Mouse (Mus musculus): ENCODE results near the gene Olfr20. TPM values are rescaled to one million over a fixed set of nuclear protein-coding genes. Genes with fewer than 3 reads are reported as not detected.

Gene Olfr20
- total RNA-seq (2012; rRNA removed) (not detected in 2 replicates), total RNA-seq (2014; rRNA removed) (not detected in 2 replicates), polyA plus RNA-seq (2012; ENCODE audit: insufficient read length, low read depth) (not detected in 2 replicates)

- Histone ChIP-seq H3K4me1 (ENCODE audit: control insufficient read depth in 1 of 2, insufficient read depth in 2 of 2) (no peaks in the 10 kb centered on the region), H3K9ac (ENCODE audit: insufficient read depth, low read depth) (no peak within 1 kb of the TSS), H3K9me3 (replicated peaks; ENCODE audit: low read length) (no peaks in the 10 kb centered on the region), H3K4me3 (replicated peaks in 1 of 3; ENCODE audit: low read depth in 2 of 3, low read length in 2 of 3, poor library complexity in 1 of 3) (no peak within 1 kb of the TSS), H3K27ac (ENCODE audit: insufficient read depth, low read depth) (no peak within 1 kb of the TSS), H3K36me3 (replicated peaks in 1 of 2; ENCODE audit: control insufficient read depth in 1 of 2, insufficient read depth in 1 of 2, low read length in 1 of 2) (no peaks in the 10 kb centered on the region), H3K27me3 (replicated peaks) (peaks cover 66% of the 10 kb centered on the region), H3K79me2 (replicated peaks; ENCODE audit: control insufficient read depth, extremely low read depth, insufficient read depth, poor library complexity, severe bottlenecking) (no peaks in the 10 kb centered on the region), H3K4me2 (ENCODE audit: insufficient read depth, low read depth, poor library complexity, severe bottlenecking) (no peak within 1 kb of the TSS)
- TF ChIP-seq MXI1 (IDR thresholded peaks at IDR 0.05; ENCODE audit: low read depth, low read length), result no peak
- TF ChIP-seq ETS1 (conservative IDR thresholded peaks at IDR 0.05; ENCODE audit: low read depth, low read length), result no peak
- TF ChIP-seq RCOR1 (conservative IDR thresholded peaks at IDR 0.05; ENCODE audit: low read depth, low read length), result no peak
- no peak for TF ChIP-seq MAFK (IDR thresholded peaks at IDR 0.05; ENCODE audit: insufficient replicate concordance, low read length)
- TF ChIP-seq UBTF (IDR thresholded peaks at IDR 0.05; ENCODE audit: low read depth, low read length), result no peak
- no peak for TF ChIP-seq MYC (IDR thresholded peaks at IDR 0.05; ENCODE audit: low read depth, low read length)
- TF ChIP-seq ZKSCAN1 (IDR thresholded peaks at IDR 0.05; ENCODE audit: borderline replicate concordance, low read depth, low read length), result no peak
- TF ChIP-seq JUN (IDR thresholded peaks at IDR 0.05; ENCODE audit: insufficient read depth, low read depth, low read length), result no peak
- TF ChIP-seq EP300 (IDR thresholded peaks at IDR 0.05; ENCODE audit: low read length), result no peak
- no peak for TF ChIP-seq GABPA (IDR thresholded peaks at IDR 0.05; ENCODE audit: insufficient replicate concordance, low read depth, low read length)
- in situ Hi-C loops (cut with MboI; ENCODE audit: low pct_ligation_motif_present, low pct_unique_long_range_greater_than_20kb, low sequenced_read_pairs) (no loop called here), dilution Hi-C loops (cut with MboI; ENCODE audit: extremely low pct_ligation_motif_present, extremely low pct_unique_long_range_greater_than_20kb, low sequenced_read_pairs) (no loop called here)
- DNase-seq (ENCODE audit: extremely low read depth), result no peak
Measured at GRCm38 (mm10) chr11:73350483-73350882, at the start of gene Olfr20. TSS of gene Olfr20 (plus strand) at chr11:73350783.

DNA sequence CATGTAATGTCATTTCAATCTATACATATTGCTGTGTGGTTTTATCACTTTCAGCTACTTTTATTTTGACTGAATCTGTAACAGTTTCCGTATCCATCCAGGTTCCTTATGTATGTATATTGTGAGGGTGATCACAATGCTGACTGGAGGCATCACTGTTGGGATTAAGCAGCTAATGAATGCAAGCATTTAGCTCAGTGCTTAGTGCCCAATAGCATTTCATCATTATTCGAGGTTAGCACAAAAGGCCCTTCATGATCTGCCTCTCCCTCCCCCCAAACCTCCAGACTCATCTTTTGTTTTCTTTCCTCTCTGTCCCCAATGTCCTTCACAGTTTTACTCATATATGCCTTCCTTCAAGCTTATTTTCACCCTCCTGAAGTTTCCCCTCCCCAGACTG lies 47.5 kb upstream of the Olfr20 start:
- Histone ChIP-seq H3K79me2 (replicated peaks; ENCODE audit: control insufficient read depth, extremely low read depth, insufficient read depth, poor library complexity, severe bottlenecking) (no peaks in the 10 kb centered on the region), H3K4me3 (replicated peaks in 1 of 3; ENCODE audit: low read depth in 2 of 3, low read length in 2 of 3, poor library complexity in 1 of 3) (no peak overlapping the region), H3K4me1 (ENCODE audit: control insufficient read depth in 1 of 2, insufficient read depth in 2 of 2) (no peaks in the 10 kb centered on the region), H3K9me3 (replicated peaks; ENCODE audit: low read length) (no peaks in the 10 kb centered on the region), H3K27me3 (replicated peaks) (peaks cover 43% of the 10 kb centered on the region), H3K27ac (ENCODE audit: insufficient read depth, low read depth) (no peak overlapping the region), H3K9ac (ENCODE audit: insufficient read depth, low read depth) (no peak overlapping the region), H3K36me3 (replicated peaks in 1 of 2; ENCODE audit: control insufficient read depth in 1 of 2, insufficient read depth in 1 of 2, low read length in 1 of 2) (no peaks in the 10 kb centered on the region), H3K4me2 (ENCODE audit: insufficient read depth, low read depth, poor library complexity, severe bottlenecking) (no peak overlapping the region)
- no peak for TF ChIP-seq EP300 (IDR thresholded peaks at IDR 0.05; ENCODE audit: low read length)
- TF ChIP-seq POLR2AphosphoS2 (IDR thresholded peaks at IDR 0.05; ENCODE audit: low read depth, low read length), result no peak
- no peak for TF ChIP-seq ZKSCAN1 (IDR thresholded peaks at IDR 0.05; ENCODE audit: borderline replicate concordance, low read depth, low read length)
- no peak for TF ChIP-seq IRF4 (IDR thresholded peaks at IDR 0.05; ENCODE audit: low read depth, low read length)
- TF ChIP-seq ZNF384 (IDR thresholded peaks at IDR 0.05; ENCODE audit: low read depth, low read length), result no peak
- TF ChIP-seq MAZ (IDR thresholded peaks at IDR 0.05; ENCODE audit: low read depth, low read length), result no peak
- TF ChIP-seq ZMIZ1 (IDR thresholded peaks at IDR 0.05; ENCODE audit: low read depth, low read length), result no peak
- TF ChIP-seq ELF1 (IDR thresholded peaks at IDR 0.05; ENCODE audit: low read depth, low read length), result no peak
- TF ChIP-seq RAD21 (IDR thresholded peaks at IDR 0.05; ENCODE audit: low read depth, low read length), result no peak
- TF ChIP-seq PAX5 (IDR thresholded peaks at IDR 0.05; ENCODE audit: low read length), result no peak
- no peak for TF ChIP-seq E2F4 (IDR thresholded peaks at IDR 0.05; ENCODE audit: insufficient replicate concordance, low read depth, low read length)
- no peak for DNase-seq (ENCODE audit: extremely low read depth)
- in situ Hi-C loops (cut with MboI; ENCODE audit: low pct_ligation_motif_present, low pct_unique_long_range_greater_than_20kb, low sequenced_read_pairs), result no loop called here
- dilution Hi-C loops (cut with MboI; ENCODE audit: extremely low pct_ligation_motif_present, extremely low pct_unique_long_range_greater_than_20kb, low sequenced_read_pairs), result no loop called here

All from CH12.LX (cell line).